Comparison of ENCODE assay signal across 14 mouse cellular contexts in the genomic region with DNA sequence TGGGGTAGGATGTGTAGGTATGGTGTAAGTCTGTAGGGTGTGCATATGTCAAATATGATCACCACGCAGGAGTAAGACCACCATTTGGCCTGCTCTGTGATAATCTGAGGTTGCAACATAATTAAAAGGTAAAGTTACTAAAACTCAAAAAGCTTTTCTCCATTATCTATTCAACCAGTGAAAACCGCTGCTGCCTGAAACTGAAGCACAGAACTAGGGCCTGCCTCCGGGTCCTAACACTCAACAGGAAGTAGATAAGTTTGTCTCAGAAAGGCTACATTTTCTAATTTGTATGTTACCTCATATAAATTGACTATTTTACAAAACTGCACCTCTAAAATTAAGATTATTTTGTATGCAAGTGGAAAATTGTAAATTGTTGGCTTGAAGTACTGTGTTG.
"Had no signal": no experiment of that assay in that cellular context is flagged by ENCODE, and none has a peak within 500 bp of the region (broad histone marks: within the 10 kb centered on the region; RNA-seq: fewer than 3 reads in every experiment).

No protein-coding gene starts in this region.

- H3K36me3 ChIP-seq: midbrain, embryonic 13.5 days; midbrain, embryonic 15.5 days; neural tube, embryonic 12.5 days had no signal

- H3K4me1 ChIP-seq: midbrain, embryonic 13.5 days; midbrain, embryonic 15.5 days; neural tube, embryonic 12.5 days had no signal

- H3K4me3 ChIP-seq: midbrain, embryonic 13.5 days; midbrain, embryonic 15.5 days; neural tube, embryonic 12.5 days had no signal

- DNase-seq: lung, adult 18-20 months; lung, embryonic 14.5 days; lung, postnatal 10 days; right cerebral cortex, postnatal 25 days; right cerebral cortex, postnatal 4 days; spleen, adult 18-20 months; thymus, adult 18-20 months; thymus, postnatal 14 days; thymus, postnatal 36 days had no signal

- H3K9ac ChIP-seq: liver, embryonic 14.5 days; lung, embryonic 14.5 days; midbrain, embryonic 13.5 days; midbrain, embryonic 15.5 days; neural tube, embryonic 12.5 days had no signal

- H3K27ac ChIP-seq: liver, embryonic 14.5 days; macrophage; midbrain, embryonic 13.5 days; midbrain, embryonic 15.5 days; neural tube, embryonic 12.5 days had no signal

- H3K27me3 ChIP-seq: midbrain, embryonic 13.5 days; midbrain, embryonic 15.5 days; neural tube, embryonic 12.5 days had no signal

- H3K9me3 ChIP-seq: midbrain, embryonic 13.5 days; midbrain, embryonic 15.5 days; neural tube, embryonic 12.5 days had no signal

- ATAC-seq: midbrain, embryonic 13.5 days; midbrain, embryonic 15.5 days had no signal
